Mouse (Mus musculus): ENCODE measurements around the gene Supt6. TPM values are rescaled to one million over a fixed set of nuclear protein-coding genes. Genes with fewer than 3 reads are reported as not detected.

The Supt6 gene
- 5.8 TPM for polyA plus RNA-seq (2014; fragmentation: Illumina TruSeq; extraction: RNeasy Lipid Tissue Mini Kit (QIAGEN cat#74804); ENCODE audit: low read depth, low replicate concordance)

DNA sequence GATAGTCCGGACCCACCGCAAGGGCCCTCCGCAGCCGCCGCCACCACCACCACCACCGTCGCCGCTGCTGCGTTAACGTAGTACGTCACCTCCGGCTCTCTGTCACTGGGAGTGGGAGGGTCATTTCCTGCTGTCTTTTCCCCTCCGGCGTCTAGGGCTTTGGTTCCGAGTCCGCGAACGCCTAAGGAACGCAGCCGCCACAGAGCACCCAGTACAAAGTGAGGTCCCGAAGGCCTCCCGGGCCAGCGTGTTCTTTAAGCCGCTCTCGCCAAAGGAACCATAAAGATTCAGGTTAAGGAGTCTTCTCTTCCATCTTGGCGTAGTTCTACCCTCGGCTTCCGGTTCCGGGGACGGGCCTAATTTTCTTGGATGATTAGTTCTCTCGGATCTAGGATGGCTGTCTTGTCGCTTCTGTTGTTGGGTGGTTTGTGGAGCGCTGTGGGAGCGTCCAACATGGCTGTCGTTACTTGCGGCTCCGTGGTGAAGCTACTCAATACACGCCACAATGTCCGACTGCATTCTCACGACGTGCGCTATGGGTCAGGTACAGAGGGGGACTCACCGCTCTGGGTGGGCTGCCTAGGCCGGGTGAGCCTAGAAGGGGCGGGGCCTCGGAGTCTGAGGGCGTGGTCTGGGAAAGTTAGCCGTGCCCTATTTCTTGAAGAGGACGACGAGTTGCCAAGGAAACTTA, at the start of gene Supt6, which contains the start of gene Sdf2:
Supt6 (minus strand) TSS at position 361 of the 691 bp plus-strand sequence.
Sdf2 (plus strand) TSS at position 120 of the 691 bp plus-strand sequence.

GRCm38 (mm10) chr11:78290654-78291053, 44.9 kb upstream of the Supt6 start, which contains the start of gene BC030499:
Gene BC030499 (plus strand): TSS chr11:78290841.

GRCm38 (mm10) chr11:78261380-78262352, 15.9 kb upstream of the Supt6 start, which contains the start of gene 2610507B11Rik:
Gene 2610507B11Rik (plus strand): TSS chr11:78261752.

GRCm38 (mm10) chr11:78193113-78193512, 52.7 kb downstream of the Supt6 start, which contains the start of gene Proca1:
Gene Proca1 (plus strand): TSS chr11:78193392.

GRCm38 (mm10) chr11:78188331-78189233, 57.2 kb downstream of the Supt6 start, which contains the start of gene Rab34:
Gene Rab34 (plus strand): TSS chr11:78188430.

DNA sequence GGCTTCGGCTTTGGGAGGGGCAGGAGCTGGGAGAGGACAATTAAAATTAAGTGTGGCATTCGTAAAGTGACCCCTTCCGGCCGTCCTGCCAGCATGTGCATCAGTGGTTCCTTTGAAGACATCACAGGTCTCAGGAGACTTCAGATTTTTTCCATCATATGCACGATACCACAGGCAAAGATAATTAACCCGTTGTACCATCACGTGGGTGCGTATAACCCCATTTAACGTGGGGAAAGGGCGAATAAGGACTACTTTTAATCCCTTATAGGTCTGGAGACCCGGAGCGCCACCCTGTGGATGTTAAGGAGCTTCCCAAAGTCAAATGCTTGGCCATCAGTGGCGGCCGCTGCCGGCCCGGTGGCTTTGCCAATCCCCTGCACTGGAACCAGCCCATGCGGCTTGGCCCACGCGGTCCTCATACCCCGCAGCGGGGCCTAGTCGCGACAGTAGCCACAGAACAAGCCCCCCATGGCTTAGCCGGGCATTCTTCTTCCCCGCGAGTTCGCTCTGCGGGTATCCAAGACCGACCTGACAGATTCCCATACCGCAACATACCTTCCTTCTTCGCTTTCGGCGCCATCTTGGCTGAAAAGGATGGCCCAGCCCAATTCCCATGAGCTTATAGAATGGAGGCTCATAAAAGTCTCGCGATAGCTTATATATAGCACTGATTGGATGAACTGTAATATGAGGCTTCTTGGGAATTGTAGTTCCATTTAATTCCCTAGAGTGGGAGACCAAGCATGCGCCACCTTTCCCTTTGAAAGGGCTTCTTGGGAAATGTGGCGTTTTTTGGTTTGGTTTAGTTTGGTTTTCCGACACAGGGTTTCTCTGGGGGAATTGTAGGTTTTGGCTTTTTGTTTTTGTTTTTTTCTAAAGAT, 62.6 kb downstream of the Supt6 start, which contains the start of gene Rpl23a:
Rpl23a (minus strand) TSS at position 624 of the 884 bp plus-strand sequence.

DNA sequence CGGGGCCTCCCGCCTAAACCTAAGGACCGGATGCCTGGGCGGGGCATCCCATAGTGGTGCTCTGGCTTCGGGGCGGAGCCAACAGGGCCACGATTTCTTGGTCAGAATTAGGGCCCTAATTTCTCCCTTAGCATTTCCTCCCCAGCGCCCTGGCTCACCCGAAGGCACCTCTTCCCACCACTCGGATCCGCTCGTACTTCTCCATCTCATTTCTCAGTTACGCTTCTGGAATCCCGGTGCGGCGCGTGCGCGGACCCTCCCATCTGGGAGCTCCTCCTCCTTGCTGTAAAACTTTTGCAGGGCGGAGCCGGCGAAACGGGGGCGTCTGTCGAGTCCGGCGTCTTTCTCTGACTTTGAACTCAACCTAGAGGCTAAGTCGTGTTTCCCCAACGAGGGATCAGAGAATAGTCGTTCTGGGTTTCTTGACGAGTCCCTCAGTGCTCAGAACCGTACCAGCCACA, 69.4 kb downstream of the Supt6 start, which contains the start of the genes Nek8 and Tlcd1:
Nek8 (minus strand) TSS at position 274 of the 461 bp plus-strand sequence.
Tlcd1 (plus strand) TSS at position 310 of the 461 bp plus-strand sequence.

GRCm38 (mm10) chr11:78164924-78165760, 80.6 kb downstream of the Supt6 start, which contains the start of gene Traf4:
Gene Traf4 (minus strand): TSS chr11:78165589.

Other genes with a start within 250 kb of the Supt6 start
- 3.3 TPM for gene Dhrs13, start 213.7 kb downstream of the Supt6 start, polyA plus RNA-seq (2014; fragmentation: Illumina TruSeq; extraction: RNeasy Lipid Tissue Mini Kit (QIAGEN cat#74804); ENCODE audit: low read depth, low replicate concordance)
- gene Flot2, start 208.1 kb downstream of the Supt6 start, polyA plus RNA-seq (2014; fragmentation: Illumina TruSeq; extraction: RNeasy Lipid Tissue Mini Kit (QIAGEN cat#74804); ENCODE audit: low read depth, low replicate concordance), result 8.4 TPM
- 5.7 TPM for gene Eral1, start 165.6 kb downstream of the Supt6 start, polyA plus RNA-seq (2014; fragmentation: Illumina TruSeq; extraction: RNeasy Lipid Tissue Mini Kit (QIAGEN cat#74804); ENCODE audit: low read depth, low replicate concordance)
- gene Fam222b, start 151.3 kb downstream of the Supt6 start, polyA plus RNA-seq (2014; fragmentation: Illumina TruSeq; extraction: RNeasy Lipid Tissue Mini Kit (QIAGEN cat#74804); ENCODE audit: low read depth, low replicate concordance), result 6.3 TPM
- 1.1 TPM for gene Traf4, start 80.4 kb downstream of the Supt6 start, polyA plus RNA-seq (2014; fragmentation: Illumina TruSeq; extraction: RNeasy Lipid Tissue Mini Kit (QIAGEN cat#74804); ENCODE audit: low read depth, low replicate concordance)
- gene Nek8, start 69.3 kb downstream of the Supt6 start, polyA plus RNA-seq (2014; fragmentation: Illumina TruSeq; extraction: RNeasy Lipid Tissue Mini Kit (QIAGEN cat#74804); ENCODE audit: low read depth, low replicate concordance), result 1.6 TPM
- 33.9 TPM for gene Tlcd1, start 69.3 kb downstream of the Supt6 start, polyA plus RNA-seq (2014; fragmentation: Illumina TruSeq; extraction: RNeasy Lipid Tissue Mini Kit (QIAGEN cat#74804); ENCODE audit: low read depth, low replicate concordance)
- gene Rpl23a, start 62.4 kb downstream of the Supt6 start, polyA plus RNA-seq (2014; fragmentation: Illumina TruSeq; extraction: RNeasy Lipid Tissue Mini Kit (QIAGEN cat#74804); ENCODE audit: low read depth, low replicate concordance), result 310 TPM
- 1.7 TPM for gene Rab34, start 57.6 kb downstream of the Supt6 start, polyA plus RNA-seq (2014; fragmentation: Illumina TruSeq; extraction: RNeasy Lipid Tissue Mini Kit (QIAGEN cat#74804); ENCODE audit: low read depth, low replicate concordance)
- 1.3 TPM for gene Proca1, start 52.6 kb downstream of the Supt6 start, polyA plus RNA-seq (2014; fragmentation: Illumina TruSeq; extraction: RNeasy Lipid Tissue Mini Kit (QIAGEN cat#74804); ENCODE audit: low read depth, low replicate concordance)
- 21.3 TPM for gene Sdf2, start 241 bp downstream of the Supt6 start, polyA plus RNA-seq (2014; fragmentation: Illumina TruSeq; extraction: RNeasy Lipid Tissue Mini Kit (QIAGEN cat#74804); ENCODE audit: low read depth, low replicate concordance)
- 48.4 TPM for gene 2610507B11Rik, start 15.8 kb upstream of the Supt6 start, polyA plus RNA-seq (2014; fragmentation: Illumina TruSeq; extraction: RNeasy Lipid Tissue Mini Kit (QIAGEN cat#74804); ENCODE audit: low read depth, low replicate concordance)
- gene BC030499, start 44.9 kb upstream of the Supt6 start, polyA plus RNA-seq (2014; fragmentation: Illumina TruSeq; extraction: RNeasy Lipid Tissue Mini Kit (QIAGEN cat#74804); ENCODE audit: low read depth, low replicate concordance), result 0.24 TPM
- gene Spag5, start 55.5 kb upstream of the Supt6 start, polyA plus RNA-seq (2014; fragmentation: Illumina TruSeq; extraction: RNeasy Lipid Tissue Mini Kit (QIAGEN cat#74804); ENCODE audit: low read depth, low replicate concordance), result 0.32 TPM
- 10.4 TPM for gene Aldoc, start 77.0 kb upstream of the Supt6 start, polyA plus RNA-seq (2014; fragmentation: Illumina TruSeq; extraction: RNeasy Lipid Tissue Mini Kit (QIAGEN cat#74804); ENCODE audit: low read depth, low replicate concordance)
- 1.4 TPM for gene Pigs, start 82.4 kb upstream of the Supt6 start, polyA plus RNA-seq (2014; fragmentation: Illumina TruSeq; extraction: RNeasy Lipid Tissue Mini Kit (QIAGEN cat#74804); ENCODE audit: low read depth, low replicate concordance)
- gene Unc119, start 97.5 kb upstream of the Supt6 start, polyA plus RNA-seq (2014; fragmentation: Illumina TruSeq; extraction: RNeasy Lipid Tissue Mini Kit (QIAGEN cat#74804); ENCODE audit: low read depth, low replicate concordance), result 0.58 TPM
- not detected for gene Foxn1, start 140.6 kb upstream of the Supt6 start, polyA plus RNA-seq (2014; fragmentation: Illumina TruSeq; extraction: RNeasy Lipid Tissue Mini Kit (QIAGEN cat#74804); ENCODE audit: low read depth, low replicate concordance)
- gene Slc13a2, start 176.2 kb upstream of the Supt6 start, polyA plus RNA-seq (2014; fragmentation: Illumina TruSeq; extraction: RNeasy Lipid Tissue Mini Kit (QIAGEN cat#74804); ENCODE audit: low read depth, low replicate concordance), result 0.45 TPM
- 4.4 TPM for gene Slc46a1, start 219.7 kb upstream of the Supt6 start, polyA plus RNA-seq (2014; fragmentation: Illumina TruSeq; extraction: RNeasy Lipid Tissue Mini Kit (QIAGEN cat#74804); ENCODE audit: low read depth, low replicate concordance)

Data from liver, adult 10 weeks (tissue).